8 mouse cellular contexts compared by ENCODE assay signal in the genomic region with DNA sequence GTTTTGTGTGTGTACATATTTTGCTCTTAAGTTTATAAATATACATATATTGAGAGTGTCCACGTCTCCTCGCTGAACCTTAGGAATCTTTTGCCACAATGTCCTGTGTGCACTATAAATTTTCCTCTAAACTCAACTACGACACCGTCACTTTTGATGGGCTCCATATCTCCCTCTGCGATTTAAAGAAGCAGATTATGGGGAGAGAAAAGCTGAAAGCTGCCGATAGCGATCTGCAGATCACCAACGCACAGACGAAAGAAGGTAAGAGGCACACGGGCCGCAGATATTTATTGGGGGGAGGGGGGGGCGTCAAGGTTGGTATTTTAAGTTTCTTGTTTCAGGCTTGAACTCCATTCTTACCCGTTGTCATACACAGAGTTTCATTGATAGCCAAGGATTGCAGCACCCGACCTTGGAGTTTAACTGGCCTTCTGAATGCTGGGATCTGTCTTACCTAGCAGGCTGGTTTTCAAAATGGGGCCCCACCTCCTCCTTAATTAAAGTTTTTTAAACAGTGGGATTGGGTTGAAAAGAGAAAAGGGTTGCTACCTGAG. TPM values are rescaled to one million over a fixed set of nuclear protein-coding genes. Genes with fewer than 3 reads are reported as not detected.
DNase-seq lines count a peak whose midpoint lies in the region; ATAC-seq and TF ChIP-seq lines count a peak whose summit lies in the region.

No protein-coding gene starts in this region.

- no peaks in the 10 kb centered on the region for H3K27me3 ChIP-seq in heart, embryonic 12.5 days (replicated peaks)
- no peaks in the 10 kb centered on the region for H3K27me3 ChIP-seq in G1E (ENCODE audit: insufficient read depth, low read length)
- H3K27me3 ChIP-seq in forebrain, embryonic 14.5 days (replicated peaks; ENCODE audit: control insufficient read depth, insufficient read depth, low read length), result no peaks in the 10 kb centered on the region
- H3K27me3 ChIP-seq in liver, embryonic 14.5 days (ENCODE audit: control insufficient read depth, insufficient read depth, low read length), result no peaks in the 10 kb centered on the region

- TF ChIP-seq EP300 in liver, embryonic 14.5 days (IDR thresholded peaks at IDR 0.05; ENCODE audit: low read depth), result no peak

- H3K9me3 ChIP-seq in heart, embryonic 12.5 days (replicated peaks), result no peaks in the 10 kb centered on the region
- H3K9me3 ChIP-seq in G1E (replicated peaks), result no peaks in the 10 kb centered on the region
- no peaks in the 10 kb centered on the region for H3K9me3 ChIP-seq in forebrain, embryonic 14.5 days (replicated peaks; ENCODE audit: control insufficient read depth, low read length)
- no peaks in the 10 kb centered on the region for H3K9me3 ChIP-seq in liver, embryonic 14.5 days (ENCODE audit: control insufficient read depth, low read length)

- no peak for DNase-seq in heart, postnatal 10 days
- peak; percentile 15 for DNase-seq in G1E (ENCODE audit: low spot score)
- DNase-seq in forebrain, embryonic 14.5 days (ENCODE audit: low spot score), result no peak
- no peak for DNase-seq in liver, embryonic 14.5 days (ENCODE audit: low read depth in 3 of 3, low spot score in 3 of 3)
- no peak for DNase-seq in urinary bladder, adult 18-20 months (ENCODE audit: low spot score in 2 of 2)
- DNase-seq in urinary bladder, postnatal 25 days (ENCODE audit: low spot score), result no peak
- DNase-seq in frontal cortex, adult 2 months (ENCODE audit: extremely low spot score in 1 of 2, low spot score in 1 of 2), result no peak

- H3K9ac ChIP-seq in heart, embryonic 12.5 days, result peak overlapping the region; percentile 99
- H3K9ac ChIP-seq in forebrain, embryonic 14.5 days (ENCODE audit: low read length), result peak overlapping the region; percentile 99
- peak overlapping the region; percentile 96 for H3K9ac ChIP-seq in liver, embryonic 14.5 days (replicated peaks)

- H3K4me1 ChIP-seq in heart, embryonic 12.5 days (replicated peaks), result peaks cover 20% of the 10 kb centered on the region
- H3K4me1 ChIP-seq in G1E (ENCODE audit: insufficient read depth, low read depth, low read length), result peaks cover 25% of the 10 kb centered on the region
- H3K4me1 ChIP-seq in forebrain, embryonic 14.5 days (ENCODE audit: control insufficient read depth, insufficient read depth, low read length), result peaks cover 22% of the 10 kb centered on the region
- H3K4me1 ChIP-seq in liver, embryonic 14.5 days (replicated peaks; ENCODE audit: control insufficient read depth in 2 of 2, insufficient read depth in 2 of 2, low read length in 1 of 2), result peaks cover 15% of the 10 kb centered on the region in 2 experiments

- H3K4me3 ChIP-seq in heart, embryonic 12.5 days, result peak overlapping the region; percentile 81
- peak overlapping the region; percentile 81 for H3K4me3 ChIP-seq in G1E (ENCODE audit: low read depth, low read length)
- H3K4me3 ChIP-seq in forebrain, embryonic 14.5 days (ENCODE audit: low read depth, low read length), result peak overlapping the region; percentile 98
- H3K4me3 ChIP-seq in liver, embryonic 14.5 days (ENCODE audit: insufficient read depth in 1 of 2, low read depth in 2 of 2, low read length in 2 of 2), result peak overlapping the region; percentile 76 to 84

- no peak for ATAC-seq in heart, embryonic 12.5 days (ENCODE audit: insufficient number of reproducible peaks, low FRiP score)
- ATAC-seq in G1E (ENCODE audit: extremely low read depth, insufficient number of reproducible peaks, low FRiP score, poor library complexity, severe bottlenecking), result no peak
- ATAC-seq in forebrain, embryonic 14.5 days, result no peak
- no peak for ATAC-seq in liver, embryonic 14.5 days (ENCODE audit: insufficient read depth)

- peaks cover 14% of the 10 kb centered on the region for H3K36me3 ChIP-seq in heart, embryonic 12.5 days
- peaks cover 28% of the 10 kb centered on the region for H3K36me3 ChIP-seq in G1E (replicated peaks)
- peaks cover 7% of the 10 kb centered on the region; the same call in 1 of the 2 replicates for H3K36me3 ChIP-seq in forebrain, embryonic 14.5 days (ENCODE audit: control insufficient read depth, insufficient read depth, low read length)
- peaks cover 9% of the 10 kb centered on the region for H3K36me3 ChIP-seq in liver, embryonic 14.5 days (replicated peaks; ENCODE audit: control insufficient read depth, insufficient read depth, low read depth)

- no peak for TF ChIP-seq CTCF in G1E (IDR thresholded peaks at IDR 0.05; ENCODE audit: low read depth, low read length)
- no peak for TF ChIP-seq CTCF in liver, embryonic 14.5 days (IDR thresholded peaks at IDR 0.05; ENCODE audit: low read depth)

- WGBS in heart, embryonic 12.5 days, result under 1% methylated on average over 14 of the region's 14 CpGs
- WGBS in forebrain, embryonic 14.5 days, result 1% methylated on average over 14 of the region's 14 CpGs
- WGBS in liver, embryonic 14.5 days (ENCODE audit: insufficient replicate concordance), result under 1% methylated on average over 14 of the region's 14 CpGs

- peak overlapping the region; percentile 80 for H3K4me2 ChIP-seq in heart, embryonic 12.5 days
- peak overlapping the region; percentile 90 for H3K4me2 ChIP-seq in forebrain, embryonic 14.5 days (ENCODE audit: low read length)
- peak overlapping the region; percentile 93 for H3K4me2 ChIP-seq in liver, embryonic 14.5 days (ENCODE audit: low read depth)

- no peak overlapping the region; the same call in 1 of the 2 replicates for H3K27ac ChIP-seq in heart, embryonic 12.5 days (ENCODE audit: poor library complexity, severe bottlenecking)
- no peak overlapping the region for H3K27ac ChIP-seq in forebrain, embryonic 14.5 days (ENCODE audit: low read depth, low read length)
- H3K27ac ChIP-seq in liver, embryonic 14.5 days, result 0 out of 2 replicates have a peak overlapping the region, but pooled peaks have one; percentile 71

- intact Hi-C loops in heart, postnatal 10 days (cut with DNase I), result loop anchor here (5.0 kb wide), 1 partner anchor 156 kb away; no protein-coding TSS in a partner anchor

RNA-seq across cellular contexts. Expression of a gene that starts 5.5 kb away (rescaled TPM):
- 23.5 and 24.3 TPM in 2 replicates for polyA plus RNA-seq in heart, embryonic 12.5 days (2016; fragmentation: Nextera tagmentation; extraction: Ambion mirVana)
- total RNA-seq in heart, postnatal 10 days (2021), result 10 to 100 TPM; 45.6 to 51.7 TPM
- total RNA-seq in G1E (2014; fragmentation: Nextera tagmentation) (311 and 328 TPM in 2 replicates), G1E (2017) (51.0 and 73.8 TPM in 2 replicates)
- 48.2 and 50.0 TPM in 2 replicates for polyA plus RNA-seq in G1E (2012)
- polyA plus RNA-seq in forebrain, embryonic 14.5 days (2014; fragmentation: Nextera tagmentation; extraction: Ambion mirVana), result 29.6 TPM in 2 replicates
- 8.1 and 14.6 TPM in 2 replicates for polyA plus RNA-seq in liver, embryonic 14.5 days (2012; rRNA removed)
- polyA plus RNA-seq in liver, embryonic 14.5 days (2014; fragmentation: Nextera tagmentation; extraction: Ambion mirVana), result 9.5 and 9.8 TPM in 2 replicates
- polyA plus RNA-seq in frontal cortex, adult 2 months (2012; rRNA removed), result 64.3 and 65.6 TPM in 2 replicates
